Mouse (Mus musculus) embryo, embryonic 11 days (tissue): Measurements from ENCODE around the gene Gon4l.

Source experiments
- DNase-seq: peaks from one replicate; pipeline ENCODE4 v3.0.0-alpha.2; 2015

Gon4l gene

DNA sequence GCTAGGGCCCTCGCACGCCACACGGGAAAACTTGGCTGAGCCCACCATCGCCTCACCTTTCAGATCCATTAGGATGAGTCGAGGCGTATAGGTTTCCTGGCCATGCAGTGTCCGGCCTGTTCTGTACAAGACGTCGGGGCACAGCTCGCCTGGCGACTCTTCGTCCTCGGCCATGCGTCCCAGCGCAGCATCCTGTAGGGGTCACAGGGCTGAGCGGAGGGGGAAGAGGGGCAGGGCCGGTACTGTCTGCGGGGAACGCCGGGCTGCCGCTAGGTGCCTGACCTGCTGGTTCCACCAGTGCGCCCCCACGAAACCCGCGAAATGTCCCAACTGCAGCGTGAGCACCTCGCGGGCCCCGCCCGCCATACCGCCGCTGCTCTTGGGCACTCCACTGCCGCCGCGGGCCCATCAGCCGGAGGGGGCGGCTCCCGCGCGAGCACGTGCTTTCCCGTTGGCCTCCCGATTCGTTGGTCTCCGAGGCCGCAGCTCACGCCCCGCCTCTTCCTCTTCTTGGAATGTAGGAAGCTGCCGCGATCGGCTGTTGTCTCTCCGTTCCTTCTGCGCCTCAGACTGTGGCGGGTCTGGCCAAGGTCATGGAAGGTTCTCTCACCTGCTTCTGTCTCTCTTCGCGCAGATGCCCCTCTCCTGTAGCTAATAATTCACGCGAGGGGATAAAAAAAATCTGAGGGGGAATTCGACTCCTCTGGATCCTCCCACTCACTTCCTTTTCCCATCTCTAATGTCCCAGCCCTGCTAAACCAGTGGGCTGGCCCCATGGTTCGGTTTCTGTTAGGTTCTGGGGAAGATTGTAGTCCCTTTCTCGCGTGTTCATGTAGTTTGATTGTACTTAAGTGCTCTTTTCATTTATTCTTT is 78.7 kb downstream of the Gon4l start, which contains the start of gene Msto1:
Gene Msto1 (minus strand): TSS at position 489 of the 873 bp plus-strand sequence.
- DNase-seq: peak; percentile 97

DNA sequence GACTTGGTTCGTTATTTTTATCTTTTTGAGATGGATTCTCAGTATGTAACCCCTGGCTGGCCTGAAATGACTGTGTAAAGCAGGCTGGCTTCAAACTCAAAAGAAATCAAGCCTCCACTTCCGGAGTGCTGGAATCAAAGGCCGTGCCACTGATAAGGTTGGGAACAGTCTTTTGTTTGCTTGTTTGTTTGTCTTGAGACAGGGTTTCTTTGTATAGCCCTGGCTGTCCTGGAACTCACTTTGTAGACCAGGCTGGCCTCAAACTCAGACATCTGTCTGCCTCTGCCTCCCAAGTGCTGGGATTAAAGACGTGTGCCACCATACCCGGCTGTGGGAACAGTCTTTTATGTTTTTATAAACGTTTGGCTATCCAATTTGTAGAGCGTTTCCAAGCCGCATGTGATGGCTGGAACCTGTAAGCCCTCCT is 79.4 kb downstream of the Gon4l start:
- no peak for DNase-seq

DNA sequence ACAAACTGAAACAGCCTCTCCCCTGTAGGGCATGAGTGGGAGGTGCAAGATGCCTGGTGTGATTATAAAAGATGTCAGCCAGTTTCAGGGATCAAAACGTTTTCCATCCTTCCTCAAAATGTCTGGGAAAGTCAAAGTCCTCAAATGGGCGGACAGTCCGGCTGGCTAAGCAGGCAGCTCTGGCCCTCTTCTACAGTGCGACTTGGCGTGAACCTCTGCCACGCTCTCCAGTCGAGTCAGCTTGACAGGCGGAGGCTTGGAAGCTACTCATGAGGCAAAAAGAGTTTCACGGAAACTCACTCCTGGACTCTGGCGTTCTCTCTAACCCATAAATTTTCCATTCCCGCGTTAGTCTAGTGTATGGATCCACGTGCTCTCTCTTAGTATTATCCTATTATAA is 84.0 kb downstream of the Gon4l start:
- no peak for DNase-seq

DNA sequence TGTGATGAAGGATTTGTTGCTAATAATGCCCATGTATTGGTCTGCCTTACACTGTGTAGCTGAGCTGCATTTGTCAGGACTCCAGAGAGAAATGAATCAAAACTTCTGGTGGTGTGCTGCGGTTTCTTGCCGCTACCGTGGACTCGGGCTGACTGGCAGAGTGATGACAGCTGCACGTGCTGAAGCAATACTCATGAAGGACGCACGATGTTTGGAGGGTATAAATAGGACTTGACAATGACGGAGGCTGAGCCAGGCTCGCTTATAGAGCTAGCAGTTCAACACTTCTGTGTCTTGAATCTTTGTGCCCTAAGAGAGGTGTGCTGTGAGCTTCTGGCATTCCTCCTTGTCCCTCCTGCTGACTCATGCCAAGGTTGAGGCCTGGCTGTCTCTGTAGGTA is 86.4 kb downstream of the Gon4l start:
- DNase-seq: no peak

DNA sequence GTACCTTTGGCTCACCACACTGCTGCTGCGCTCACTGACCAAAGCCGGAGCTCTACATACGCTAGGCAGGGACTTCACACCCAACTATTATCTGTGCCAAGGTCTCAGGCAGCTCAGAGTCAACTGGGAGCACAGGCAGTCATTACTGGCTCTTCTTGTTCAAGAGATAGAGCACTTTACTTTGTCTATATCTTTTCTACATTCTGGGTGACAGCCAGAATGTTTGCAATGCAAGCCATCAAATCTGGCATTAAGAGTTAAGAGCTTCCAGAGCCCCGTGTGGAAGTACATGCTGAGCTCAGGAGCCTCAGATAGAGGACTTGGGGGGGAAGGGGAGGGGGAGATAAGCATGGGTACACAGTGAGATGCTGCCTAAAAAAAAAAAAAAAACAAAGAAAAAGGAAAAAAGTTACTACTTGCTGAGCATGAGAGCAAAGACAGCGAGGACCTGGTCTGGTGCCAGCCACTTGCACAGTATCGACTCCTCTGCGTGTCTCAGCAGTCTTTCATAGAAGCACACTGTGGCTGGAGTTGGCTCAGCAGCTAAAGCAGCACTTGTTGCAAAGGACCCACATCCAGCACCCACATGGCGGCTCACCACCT is 89.1 kb downstream of the Gon4l start:
- no peak for DNase-seq

DNA sequence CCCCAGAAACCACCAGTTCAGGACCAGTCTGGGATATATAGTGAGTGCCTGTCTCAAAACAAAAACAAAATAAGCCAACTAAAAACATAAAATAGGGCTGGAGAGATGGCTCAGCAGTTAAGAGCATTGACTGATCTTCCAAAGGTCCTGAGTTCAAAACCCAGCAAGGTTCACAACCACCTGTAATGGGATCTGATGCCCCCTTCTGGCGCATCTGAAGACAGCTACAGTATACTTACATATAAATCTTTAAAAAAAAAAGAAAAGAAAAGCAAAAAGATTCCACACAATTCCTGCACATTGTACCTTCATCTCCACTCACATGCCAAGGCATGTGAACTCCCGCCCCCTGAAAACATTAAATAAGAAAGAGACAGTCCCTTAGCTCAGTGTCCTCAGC is 90.6 kb downstream of the Gon4l start:
- DNase-seq: no peak

DNA sequence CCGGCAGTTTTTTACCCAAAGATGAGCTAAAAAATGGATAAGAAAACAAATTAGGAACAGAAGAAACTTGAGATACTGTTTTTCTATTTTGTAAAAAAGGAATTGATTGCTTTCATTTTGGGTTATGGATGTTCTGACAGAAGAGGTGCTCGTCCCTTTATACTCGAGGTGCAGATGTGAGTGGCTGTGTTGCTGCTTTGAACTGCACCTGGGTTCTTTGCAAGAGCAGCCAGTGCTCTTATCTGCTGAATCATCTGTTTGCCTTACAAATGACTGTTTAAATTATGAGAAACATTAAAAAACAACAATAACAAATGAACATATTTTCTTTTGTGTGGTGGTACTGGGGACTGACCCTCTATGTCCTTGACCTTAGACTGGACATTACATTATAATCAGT is 94.5 kb downstream of the Gon4l start:
- DNase-seq: no peak

DNA sequence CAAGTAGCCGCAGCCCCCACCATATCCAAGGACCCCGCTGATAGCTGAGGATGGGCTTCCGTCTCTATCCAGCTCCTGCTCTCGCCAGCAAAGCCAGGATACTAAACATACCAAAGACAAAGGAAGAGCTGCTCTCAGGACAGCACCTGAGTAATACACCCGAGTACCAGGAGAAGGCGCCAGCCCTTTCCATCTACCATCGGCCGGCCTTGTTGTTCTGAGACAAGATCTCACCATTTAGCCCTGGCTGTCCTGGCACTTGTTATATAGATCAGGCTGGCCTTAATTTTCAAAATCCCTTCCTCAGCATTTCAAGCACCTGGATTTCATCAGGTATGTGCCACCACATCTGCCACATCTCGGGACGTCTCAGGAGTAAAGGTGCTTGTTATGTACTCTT is 104.0 kb downstream of the Gon4l start:
- DNase-seq: no peak

DNA sequence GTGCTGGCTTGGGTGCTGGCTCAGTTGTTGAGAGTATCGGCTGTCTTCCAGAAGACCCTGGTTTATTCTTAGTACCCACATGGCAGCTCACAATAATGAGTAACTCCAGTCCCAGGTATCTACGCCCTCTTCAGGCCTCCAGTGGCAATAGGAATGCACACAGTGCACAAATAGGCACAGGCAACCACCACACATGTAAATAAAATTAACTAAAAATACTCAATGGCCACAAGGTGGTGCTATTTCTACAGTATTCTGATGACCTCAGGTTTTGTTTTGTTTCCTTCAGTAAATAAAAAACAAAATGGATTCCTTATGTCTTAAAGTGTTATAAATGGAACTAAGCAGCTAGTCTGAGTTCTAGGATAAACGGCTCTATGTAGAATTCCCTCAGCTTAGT is 104.7 kb downstream of the Gon4l start:
- peak; percentile 80 for DNase-seq

DNA sequence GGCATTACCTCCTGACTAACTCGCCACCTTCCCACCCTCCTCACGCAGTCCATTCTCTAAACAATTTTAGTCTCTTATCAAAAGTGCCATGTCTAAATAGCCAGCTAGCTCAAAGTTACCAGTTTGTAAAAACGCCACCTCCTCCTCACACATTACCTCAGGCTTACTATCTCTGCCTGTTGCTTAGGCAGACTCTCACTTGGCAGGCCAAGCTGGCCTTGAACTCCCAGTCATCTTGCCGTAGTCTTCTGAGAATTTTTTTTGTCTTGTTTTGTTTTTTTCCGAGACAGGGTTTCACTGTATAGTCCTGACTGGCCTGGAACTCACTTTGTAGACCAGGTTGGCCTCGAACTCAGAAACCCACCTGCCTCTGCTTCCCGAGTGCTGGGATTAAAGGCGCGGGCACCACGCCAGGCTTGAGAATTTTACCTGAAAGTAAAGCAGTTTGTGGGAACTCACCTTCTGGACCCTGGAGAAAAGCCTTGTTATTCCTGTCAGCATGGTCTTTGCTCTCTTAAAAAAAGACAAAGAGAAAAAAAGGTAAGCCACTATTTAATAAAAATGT is 107.4 kb downstream of the Gon4l start:
- DNase-seq: no peak

DNA sequence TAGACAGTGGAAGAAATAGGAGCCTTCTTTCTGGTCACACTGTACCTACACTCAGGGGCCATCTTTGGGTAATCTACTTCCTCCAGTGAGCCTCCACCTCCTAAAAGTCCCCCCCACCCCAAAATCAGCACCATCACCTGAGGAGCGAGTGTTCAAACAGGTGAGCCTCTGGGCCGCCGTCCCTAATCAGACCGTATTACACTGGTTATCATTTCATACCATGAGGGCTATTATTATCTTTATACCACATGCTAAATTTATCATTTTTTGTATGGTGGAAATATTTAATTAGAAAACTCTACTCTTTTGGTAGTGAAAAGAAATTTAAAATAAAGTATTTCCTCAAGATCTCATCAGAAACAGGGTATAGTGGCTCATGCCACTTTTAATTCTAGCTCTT is 109.1 kb downstream of the Gon4l start:
- DNase-seq: no peak

DNA sequence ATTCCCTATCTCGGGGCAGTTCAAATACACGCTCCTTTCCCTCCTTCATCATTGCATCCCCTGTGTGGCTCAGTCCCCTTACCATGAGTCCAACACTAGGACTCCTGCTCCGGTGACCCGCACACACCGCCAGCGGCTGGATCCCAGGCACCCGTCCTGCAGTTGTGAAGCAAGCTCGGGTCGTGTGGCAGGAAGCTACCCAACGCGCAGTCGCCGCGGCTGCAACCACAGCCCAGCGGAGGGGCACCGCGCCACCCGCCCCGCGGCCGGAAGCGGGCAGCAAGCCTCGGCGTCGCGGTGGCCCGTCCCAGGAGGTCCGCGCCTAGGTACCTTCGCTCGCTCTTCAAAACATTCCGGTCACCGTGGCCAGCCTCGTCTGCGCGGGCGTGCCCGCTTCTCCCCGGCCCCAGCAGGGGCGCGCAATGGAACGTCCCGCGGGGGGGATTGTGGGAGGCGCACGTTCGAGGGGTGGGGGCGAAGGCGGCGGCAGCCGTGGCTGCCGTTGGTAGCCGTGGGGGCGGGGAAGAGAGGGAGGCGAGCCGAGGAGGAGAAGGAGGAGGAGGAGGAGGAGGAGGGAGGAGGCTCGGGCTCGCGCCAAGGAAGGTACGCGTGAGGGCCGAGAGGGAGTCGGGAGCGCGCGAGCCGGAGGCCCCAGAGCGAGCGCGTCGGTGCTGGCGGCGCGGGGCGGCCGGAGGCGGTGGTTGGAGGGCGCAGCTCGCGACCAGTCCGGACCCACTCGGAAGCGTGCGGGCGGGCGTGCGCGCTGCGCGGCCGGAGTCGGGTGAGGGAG is 115.0 kb downstream of the Gon4l start:
- peak; percentile 96 for DNase-seq

DNA sequence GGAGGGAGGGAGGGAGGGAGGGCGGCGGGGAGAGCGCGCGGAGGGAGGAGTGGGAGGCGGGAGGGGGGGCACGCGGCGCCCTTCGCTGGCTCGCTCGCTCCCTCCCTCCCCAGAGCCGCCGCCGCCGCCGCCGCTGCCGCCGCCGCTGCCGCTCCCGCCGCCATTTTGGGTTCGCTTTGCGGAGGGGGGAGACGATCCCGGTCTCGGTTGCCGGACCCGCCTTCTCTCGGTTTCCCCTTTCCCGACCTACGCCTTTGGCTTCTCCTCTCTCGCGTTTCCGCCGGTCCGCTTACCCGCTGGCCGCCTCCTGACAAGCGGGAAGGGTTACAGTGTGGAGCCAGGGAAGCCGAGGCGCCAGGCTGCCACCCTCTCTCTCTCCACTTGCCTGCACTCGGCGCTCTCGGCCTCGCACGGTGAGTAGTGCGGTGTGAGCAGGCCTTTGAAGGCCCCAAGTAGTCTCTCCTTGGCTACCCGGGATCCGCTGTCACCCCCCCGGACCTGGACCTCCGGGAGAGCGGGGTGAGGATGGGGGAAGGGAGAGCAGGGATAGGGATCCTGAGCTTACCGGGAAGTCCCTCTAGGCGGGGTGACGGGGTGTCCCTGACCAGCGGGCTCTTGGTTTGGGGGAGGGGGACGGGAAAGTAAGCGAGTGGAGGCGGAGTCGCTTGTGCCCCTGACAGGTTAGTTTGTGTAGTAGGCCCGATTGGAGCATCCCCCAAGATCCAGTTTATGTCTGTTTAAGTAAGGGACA is 115.7 kb downstream of the Gon4l start, which contains the start of the genes Ash1l and Dap3:
Gene Ash1l (plus strand): TSS at position 47 of the 751 bp plus-strand sequence.
Gene Dap3 (minus strand): TSS at position 606 of the 751 bp plus-strand sequence.
- peak; percentile 84 for DNase-seq

DNA sequence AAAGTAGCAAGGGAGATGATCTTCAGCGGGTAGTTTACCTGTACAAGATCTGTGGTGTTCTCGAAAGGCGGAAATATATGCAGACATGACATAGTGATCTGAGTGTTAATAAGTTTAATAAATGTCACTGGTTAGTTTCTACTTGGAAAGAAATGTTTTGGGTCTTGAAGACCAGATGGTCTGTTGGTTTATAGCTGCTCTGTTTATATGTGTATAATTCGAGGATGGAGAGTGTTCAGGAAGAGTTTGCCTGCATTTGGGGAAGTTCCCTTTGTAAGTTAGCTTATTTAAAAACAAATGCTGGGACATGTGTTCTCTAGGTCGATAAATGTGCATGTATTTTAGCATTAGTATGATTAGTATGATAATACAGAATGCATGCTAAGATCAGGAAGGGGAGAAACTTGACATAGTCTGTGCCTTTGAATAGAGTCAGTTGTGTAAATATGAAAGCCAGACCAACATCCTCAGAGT is 116.3 kb downstream of the Gon4l start:
- no peak for DNase-seq

DNA sequence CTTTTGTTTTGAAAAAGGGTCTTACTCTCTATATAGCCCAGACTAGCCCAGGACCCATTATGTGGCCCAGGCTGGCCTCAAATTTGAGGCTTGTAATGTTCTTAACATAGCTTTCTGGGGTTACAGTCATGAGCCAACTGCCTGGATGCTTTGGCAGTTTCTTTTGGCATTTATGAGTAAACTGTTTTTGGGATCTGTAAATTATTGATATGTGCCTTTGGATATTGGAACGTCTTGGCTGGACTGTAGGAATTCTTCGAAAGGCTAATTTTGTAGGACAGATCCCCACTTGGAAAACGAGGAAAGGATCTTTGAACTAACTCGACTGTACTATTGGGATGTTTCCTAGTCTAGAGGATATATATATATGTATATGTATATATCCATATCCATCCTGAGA is 118.2 kb downstream of the Gon4l start:
- DNase-seq: no peak

DNA sequence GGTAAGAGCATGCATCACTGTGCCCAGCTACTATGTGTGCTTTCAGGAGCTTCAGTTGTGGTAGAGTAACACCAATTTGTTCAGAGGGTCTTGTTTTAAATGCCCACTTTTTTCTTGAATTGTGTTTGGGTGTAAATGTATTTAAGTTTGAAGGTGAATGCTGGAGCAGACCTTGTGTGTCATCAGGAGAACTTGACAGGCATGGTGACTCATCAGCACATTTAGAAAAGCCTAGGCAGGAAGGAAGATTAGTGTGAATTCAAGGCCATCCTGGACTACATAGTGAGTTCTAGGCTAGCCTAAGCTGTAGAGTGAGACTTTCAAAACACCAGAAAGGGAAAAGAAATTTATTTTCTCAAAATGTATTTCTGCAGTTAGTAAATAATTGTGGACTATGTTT is 118.7 kb downstream of the Gon4l start:
- no peak for DNase-seq
